ENCODE assay signal across 29 mouse cellular contexts in genomic region chr1:84507568-84507967, GRCm38 (mm10).
DNase-seq lines count a peak whose midpoint lies in the region; ATAC-seq and TF ChIP-seq lines count a peak whose summit lies in the region.
"Had no signal": no experiment of that assay in that cellular context is flagged by ENCODE, and none has a peak within 500 bp of the region (broad histone marks: within the 10 kb centered on the region; RNA-seq: fewer than 3 reads in every experiment).

No protein-coding gene starts in this region.

- DNase-seq in hindbrain, embryonic 11.5 days (ENCODE audit: low spot score): no peak
- DNase-seq in neural tube, embryonic 10.5 days (ENCODE audit: extremely low spot score, low spot score): no peak
- no peak for DNase-seq in heart, adult 11 months
- DNase-seq: B cell, adult 2 months; cerebellum, adult 2 months; cerebellum, postnatal 14 days; gastrocnemius, postnatal 10 days; layer of hippocampus, adult 9-11 months; liver, embryonic 13.5 days; lung, adult 18-20 months; right cerebral cortex, postnatal 25 days; spleen, adult 18-20 months; thymus, adult 2 months; thymus, postnatal 36 days had no signal

- no peak for TF ChIP-seq CTCF in embryonic fibroblast, embryonic 13.5 days (IDR thresholded peaks at IDR 0.05; ENCODE audit: borderline replicate concordance, insufficient read depth, low read length)

- no peak overlapping the region for H3K4me2 ChIP-seq in hindbrain, embryonic 13.5 days
- no peak overlapping the region for H3K4me2 ChIP-seq in hindbrain, embryonic 11.5 days (replicated peaks; ENCODE audit: low read depth, low read length)
- H3K4me2 ChIP-seq in neural tube, embryonic 13.5 days: no peak overlapping the region
- no peak overlapping the region for H3K4me2 ChIP-seq in kidney, embryonic 16.5 days (replicated peaks; ENCODE audit: low read depth, low read length)
- H3K4me2 ChIP-seq: forebrain, embryonic 15.5 days; heart, embryonic 15.5 days; hindbrain, embryonic 12.5 days; limb, embryonic 15.5 days; liver, embryonic 13.5 days; neural tube, embryonic 12.5 days had no signal

- H3K36me3 ChIP-seq in hindbrain, embryonic 13.5 days: no peaks in the 10 kb centered on the region
- no peaks in the 10 kb centered on the region for H3K36me3 ChIP-seq in hindbrain, embryonic 11.5 days (ENCODE audit: control insufficient read depth, insufficient read depth, low read length)
- 0 out of 2 replicates have a peak, but pooled peaks cover 8% of the 10 kb centered on the region for H3K36me3 ChIP-seq in neural tube, embryonic 13.5 days
- H3K36me3 ChIP-seq in kidney, embryonic 16.5 days (ENCODE audit: insufficient read depth, low read length): no peaks in the 10 kb centered on the region
- H3K36me3 ChIP-seq: forebrain, embryonic 10.5 days; forebrain, embryonic 15.5 days; heart, embryonic 10.5 days; heart, embryonic 15.5 days; limb, embryonic 10.5 days; limb, embryonic 15.5 days; liver, embryonic 13.5 days; neural tube, embryonic 12.5 days had no signal

- H3K27me3 ChIP-seq in hindbrain, embryonic 13.5 days: no peaks in the 10 kb centered on the region
- no peaks in the 10 kb centered on the region for H3K27me3 ChIP-seq in hindbrain, embryonic 11.5 days (ENCODE audit: control insufficient read depth, insufficient read depth, low read length)
- H3K27me3 ChIP-seq in neural tube, embryonic 13.5 days: no peaks in the 10 kb centered on the region
- no peaks in the 10 kb centered on the region for H3K27me3 ChIP-seq in kidney, embryonic 16.5 days (ENCODE audit: insufficient read depth, low read length)
- H3K27me3 ChIP-seq: forebrain, embryonic 15.5 days; heart, embryonic 15.5 days; hindbrain, embryonic 12.5 days; limb, embryonic 15.5 days; liver, embryonic 13.5 days; neural tube, embryonic 12.5 days had no signal

- TF ChIP-seq POLR2A in embryonic fibroblast, embryonic 13.5 days (IDR thresholded peaks at IDR 0.05; ENCODE audit: low read depth, low read length): no peak

- peak overlapping the region; percentile 53 for H3K27ac ChIP-seq in hindbrain, embryonic 13.5 days
- H3K27ac ChIP-seq in hindbrain, embryonic 11.5 days (ENCODE audit: low read depth, low read length): no peak overlapping the region
- peak overlapping the region; percentile 76 for H3K27ac ChIP-seq in neural tube, embryonic 13.5 days (replicated peaks)
- peak overlapping the region; percentile 23 for H3K27ac ChIP-seq in embryonic fibroblast, embryonic 13.5 days (ENCODE audit: insufficient read depth, low read length)
- H3K27ac ChIP-seq in kidney, embryonic 16.5 days (ENCODE audit: low read length): no peak overlapping the region
- H3K27ac ChIP-seq: forebrain, embryonic 10.5 days; forebrain, embryonic 15.5 days; heart, embryonic 10.5 days; heart, embryonic 15.5 days; hindbrain, embryonic 12.5 days; limb, embryonic 10.5 days; limb, embryonic 15.5 days; liver, embryonic 13.5 days; neural tube, embryonic 12.5 days had no signal

- ATAC-seq in hindbrain, embryonic 13.5 days (ENCODE audit: low FRiP score): no peak
- no peak for ATAC-seq in hindbrain, embryonic 11.5 days (ENCODE audit: low FRiP score)
- no peak for ATAC-seq in neural tube, embryonic 13.5 days (ENCODE audit: low read depth)
- ATAC-seq in kidney, embryonic 16.5 days (ENCODE audit: low FRiP score, low TSS enrichment): no peak
- ATAC-seq: forebrain, embryonic 15.5 days; inflammation-experienced regulatory T-cells, adult 6 months; lung, postnatal 0 days; midbrain, embryonic 16.5 days had no signal

- H3K9ac ChIP-seq in hindbrain, embryonic 13.5 days: no peak overlapping the region
- no peak overlapping the region for H3K9ac ChIP-seq in hindbrain, embryonic 11.5 days (ENCODE audit: low read depth, low read length)
- no peak overlapping the region for H3K9ac ChIP-seq in neural tube, embryonic 13.5 days
- H3K9ac ChIP-seq in kidney, embryonic 16.5 days (replicated peaks; ENCODE audit: low read length): no peak overlapping the region
- H3K9ac ChIP-seq: forebrain, embryonic 15.5 days; heart, embryonic 15.5 days; hindbrain, embryonic 12.5 days; limb, embryonic 15.5 days; liver, embryonic 13.5 days; neural tube, embryonic 12.5 days had no signal

- no peak overlapping the region for H3K4me3 ChIP-seq in hindbrain, embryonic 13.5 days
- H3K4me3 ChIP-seq in hindbrain, embryonic 11.5 days (ENCODE audit: low read depth, low read length): no peak overlapping the region
- no peak overlapping the region for H3K4me3 ChIP-seq in neural tube, embryonic 13.5 days
- H3K4me3 ChIP-seq in embryonic fibroblast, embryonic 13.5 days (ENCODE audit: insufficient read depth, low read length): no peak overlapping the region
- H3K4me3 ChIP-seq in kidney, embryonic 16.5 days (ENCODE audit: low read length): no peak overlapping the region
- H3K4me3 ChIP-seq: forebrain, embryonic 10.5 days; forebrain, embryonic 15.5 days; heart, embryonic 10.5 days; heart, embryonic 15.5 days; hindbrain, embryonic 12.5 days; limb, embryonic 10.5 days; limb, embryonic 15.5 days; liver, embryonic 13.5 days; neural tube, embryonic 12.5 days had no signal

- H3K9me3 ChIP-seq in hindbrain, embryonic 13.5 days: no peaks in the 10 kb centered on the region
- no peaks in the 10 kb centered on the region for H3K9me3 ChIP-seq in hindbrain, embryonic 11.5 days (ENCODE audit: control insufficient read depth, low read length)
- H3K9me3 ChIP-seq in neural tube, embryonic 13.5 days: no peaks in the 10 kb centered on the region
- no peaks in the 10 kb centered on the region for H3K9me3 ChIP-seq in kidney, embryonic 16.5 days (ENCODE audit: low read length)
- H3K9me3 ChIP-seq: forebrain, embryonic 15.5 days; heart, embryonic 15.5 days; hindbrain, embryonic 12.5 days; limb, embryonic 10.5 days; limb, embryonic 15.5 days; liver, embryonic 13.5 days; neural tube, embryonic 12.5 days had no signal

- H3K4me1 ChIP-seq in hindbrain, embryonic 13.5 days (replicated peaks): peaks cover 14% of the 10 kb centered on the region
- H3K4me1 ChIP-seq in hindbrain, embryonic 11.5 days (replicated peaks; ENCODE audit: control insufficient read depth, insufficient read depth, low read length): no peaks in the 10 kb centered on the region
- peaks cover 16% of the 10 kb centered on the region for H3K4me1 ChIP-seq in neural tube, embryonic 13.5 days (replicated peaks)
- peaks cover 13% of the 10 kb centered on the region for H3K4me1 ChIP-seq in embryonic fibroblast, embryonic 13.5 days (ENCODE audit: control insufficient read depth, insufficient read depth, low read length)
- peaks cover 11% of the 10 kb centered on the region for H3K4me1 ChIP-seq in kidney, embryonic 16.5 days (ENCODE audit: insufficient read depth, low read length)
- H3K4me1 ChIP-seq: forebrain, embryonic 15.5 days; heart, embryonic 10.5 days; liver, embryonic 13.5 days had no signal

Comparison
In these comparisons a context has a peak if more than half of its experiments do, and no peak if none do; other contexts are left out.
1. H3K27ac ChIP-seq: peak in hindbrain, embryonic 13.5 days (single experiment), neural tube, embryonic 13.5 days (single experiment) and embryonic fibroblast, embryonic 13.5 days (single experiment); none in hindbrain, embryonic 11.5 days (single experiment) and kidney, embryonic 16.5 days (single experiment).